Mouse (Mus musculus) spleen, adult 18-20 months (tissue): ENCODE data around the gene Eef2k.
"Not testable (repeated sequence)": the region's sequence is repeated elsewhere in the genome, so short reads cannot be mapped to it uniquely, and the experiment has no call there.

Experiments
- DNase-seq, 2 experiments: peaks; one replicate each; pipeline ENCODE4 v3.0.0; 2022; ENCODE audit warnings: mixed read lengths in 2 of 2

Gene Eef2k

DNA sequence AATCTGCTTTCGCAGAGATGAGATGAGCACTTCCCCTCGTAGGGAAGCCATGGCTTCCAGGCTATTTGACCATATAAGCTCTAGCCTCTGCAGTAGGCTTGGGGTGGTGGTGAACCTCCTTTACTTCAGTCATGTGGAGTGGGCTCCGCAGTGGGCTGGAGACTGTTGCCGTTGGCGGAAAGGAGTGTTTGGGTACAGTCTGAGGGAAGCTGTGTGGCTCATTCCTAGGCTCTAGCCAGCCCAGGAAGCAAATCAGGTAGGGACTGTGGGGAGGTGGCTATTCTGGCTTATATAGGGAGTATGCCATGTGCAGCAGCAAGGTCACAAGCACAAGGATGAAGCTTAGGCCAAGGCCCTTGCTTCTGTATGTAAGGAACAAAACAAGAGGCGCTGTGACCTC is 98.6 kb downstream of the Eef2k start:
- no peak for DNase-seq

DNA sequence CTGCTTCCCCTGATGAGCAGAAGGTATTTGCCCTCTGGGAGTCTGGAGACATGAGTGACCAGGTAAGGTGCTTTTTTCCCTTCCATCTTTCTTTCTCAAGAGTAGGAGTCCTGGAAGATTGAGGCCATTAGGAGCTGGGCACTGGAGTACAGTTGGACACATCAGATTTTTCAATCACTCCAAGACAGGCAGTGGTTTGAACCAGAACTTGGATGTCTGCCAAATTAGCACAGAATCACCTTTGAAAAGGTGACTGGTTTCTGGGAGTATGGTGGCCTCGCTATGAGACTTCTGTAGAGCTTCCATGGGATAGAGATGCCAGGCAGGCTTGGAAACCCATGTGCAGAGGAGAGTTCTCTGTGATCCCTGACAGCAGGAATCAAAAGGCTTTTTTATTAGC is 99.9 kb downstream of the Eef2k start:
- no peak for DNase-seq

GRCm38 (mm10) chr7:120943936-120944509 is 101.4 kb downstream of the Eef2k start:
- DNase-seq = no peak

GRCm38 (mm10) chr7:120953591-120953990 is 111.0 kb downstream of the Eef2k start:
- DNase-seq = not testable (repeated sequence)
